ENCODE assay signal across 26 mouse cellular contexts in genomic region chr9:96797311-96797710, GRCm38 (mm10). TPM values are rescaled to one million over a fixed set of nuclear protein-coding genes. Genes with fewer than 3 reads are reported as not detected.
DNase-seq lines count a peak whose midpoint lies in the region; ATAC-seq and TF ChIP-seq lines count a peak whose summit lies in the region.
"Had no signal": no experiment of that assay in that cellular context is flagged by ENCODE, and none has a peak within 500 bp of the region (broad histone marks: within the 10 kb centered on the region; RNA-seq: fewer than 3 reads in every experiment).

No protein-coding gene starts in this region.

- no peaks in the 10 kb centered on the region for H3K4me1 ChIP-seq in intestine, postnatal 0 days (replicated peaks; ENCODE audit: control insufficient read depth, insufficient read depth, low read length)
- peaks cover 6% of the 10 kb centered on the region; the same call in 1 of the 2 replicates for H3K4me1 ChIP-seq in intestine, embryonic 16.5 days (ENCODE audit: control insufficient read depth, insufficient read depth, low read length)
- no peaks in the 10 kb centered on the region for H3K4me1 ChIP-seq in midbrain, embryonic 11.5 days (ENCODE audit: control insufficient read depth, insufficient read depth, low read length)
- peaks cover 4% of the 10 kb centered on the region for H3K4me1 ChIP-seq in midbrain, embryonic 13.5 days (replicated peaks)

- peak; percentile 24 to 29 for DNase-seq in lung, adult 18-20 months
- DNase-seq in lung, postnatal 10 days, result no peak
- peak; percentile 21 for DNase-seq in midbrain, embryonic 11.5 days (ENCODE audit: low spot score, missing footprints)
- DNase-seq: adrenal gland, postnatal 10 days; adrenal gland, postnatal 36 days; B cell, adult 2 months; cerebellum, adult 18-20 months; cerebellum, adult 9-10 months; cerebellum, postnatal 14 days; gastrocnemius, postnatal 10 days; gastrocnemius, postnatal 36 days; heart, adult 18-20 months; heart, postnatal 14 days; heart, postnatal 4 days had no signal

- 42% methylated on average over 3 of the region's 3 CpGs for WGBS in intestine, postnatal 0 days
- WGBS in intestine, embryonic 16.5 days, result 81% methylated on average over 3 of the region's 3 CpGs
- 94% methylated on average over 3 of the region's 3 CpGs for WGBS in midbrain, embryonic 11.5 days
- WGBS in midbrain, embryonic 13.5 days, result over 99% methylated on average over 3 of the region's 3 CpGs

- TF ChIP-seq CTCF in intestine, postnatal 0 days (IDR thresholded peaks at IDR 0.05; ENCODE audit: low read depth), result no peak

- no peaks in the 10 kb centered on the region for H3K9me3 ChIP-seq in intestine, postnatal 0 days (ENCODE audit: control insufficient read depth)
- H3K9me3 ChIP-seq in intestine, embryonic 16.5 days (ENCODE audit: control insufficient read depth, low read length), result no peaks in the 10 kb centered on the region
- H3K9me3 ChIP-seq in midbrain, embryonic 11.5 days (ENCODE audit: control insufficient read depth, low read length), result no peaks in the 10 kb centered on the region
- H3K9me3 ChIP-seq in midbrain, embryonic 13.5 days, result no peaks in the 10 kb centered on the region
- H3K9me3 ChIP-seq: forebrain, embryonic 10.5 days; forebrain, embryonic 13.5 days; G1E; heart, embryonic 13.5 days had no signal

- H3K27ac ChIP-seq in intestine, postnatal 0 days (ENCODE audit: low read depth, low read length), result peak overlapping the region; percentile 21; the same call in 1 of the 2 replicates
- H3K27ac ChIP-seq in intestine, embryonic 16.5 days (ENCODE audit: low read length), result no peak overlapping the region
- no peak overlapping the region for H3K27ac ChIP-seq in midbrain, embryonic 11.5 days (ENCODE audit: low read depth, low read length)
- H3K27ac ChIP-seq in midbrain, embryonic 13.5 days, result no peak overlapping the region
- H3K27ac ChIP-seq: forebrain, embryonic 10.5 days; forebrain, embryonic 13.5 days; heart, embryonic 13.5 days; hindbrain, embryonic 14.5 days had no signal

- peak overlapping the region; percentile 27; the same call in 1 of the 2 replicates for H3K4me2 ChIP-seq in intestine, postnatal 0 days (replicated peaks; ENCODE audit: low read depth)
- H3K4me2 ChIP-seq in intestine, embryonic 16.5 days (ENCODE audit: low read depth, low read length), result no peak overlapping the region
- H3K4me2 ChIP-seq in midbrain, embryonic 11.5 days, result no peak overlapping the region
- no peak overlapping the region for H3K4me2 ChIP-seq in midbrain, embryonic 13.5 days (replicated peaks)
- H3K4me2 ChIP-seq: forebrain, embryonic 13.5 days; heart, embryonic 13.5 days; hindbrain, embryonic 14.5 days had no signal

- H3K27me3 ChIP-seq in intestine, postnatal 0 days (replicated peaks; ENCODE audit: control insufficient read depth, insufficient read depth, low read length), result no peaks in the 10 kb centered on the region
- H3K27me3 ChIP-seq in intestine, embryonic 16.5 days (replicated peaks; ENCODE audit: control insufficient read depth, insufficient read depth, low read length), result no peaks in the 10 kb centered on the region
- no peaks in the 10 kb centered on the region for H3K27me3 ChIP-seq in midbrain, embryonic 11.5 days (ENCODE audit: control insufficient read depth, insufficient read depth, low read length)
- no peaks in the 10 kb centered on the region for H3K27me3 ChIP-seq in midbrain, embryonic 13.5 days
- H3K27me3 ChIP-seq: CH12.LX; forebrain, embryonic 13.5 days; heart, embryonic 13.5 days; Patski had no signal

- H3K9ac ChIP-seq in intestine, postnatal 0 days (ENCODE audit: low read depth, low read length), result no peak overlapping the region
- no peak overlapping the region for H3K9ac ChIP-seq in intestine, embryonic 16.5 days (ENCODE audit: low read depth, low read length)
- no peak overlapping the region for H3K9ac ChIP-seq in midbrain, embryonic 11.5 days (ENCODE audit: low read length)
- no peak overlapping the region for H3K9ac ChIP-seq in midbrain, embryonic 13.5 days (replicated peaks)
- H3K9ac ChIP-seq: forebrain, embryonic 13.5 days; heart, embryonic 13.5 days; hindbrain, embryonic 14.5 days had no signal

- no peak overlapping the region for H3K4me3 ChIP-seq in intestine, postnatal 0 days (ENCODE audit: low read depth, low read length)
- H3K4me3 ChIP-seq in intestine, embryonic 16.5 days (ENCODE audit: low read length), result no peak overlapping the region
- no peak overlapping the region for H3K4me3 ChIP-seq in midbrain, embryonic 11.5 days (ENCODE audit: low read depth, low read length)
- H3K4me3 ChIP-seq in midbrain, embryonic 13.5 days (replicated peaks), result no peak overlapping the region
- H3K4me3 ChIP-seq: forebrain, embryonic 10.5 days; forebrain, embryonic 13.5 days; heart, embryonic 13.5 days had no signal

- peak; percentile 36; the same call in 1 of the 2 replicates for ATAC-seq in intestine, postnatal 0 days
- no peak for ATAC-seq in intestine, embryonic 16.5 days
- ATAC-seq in midbrain, embryonic 11.5 days (ENCODE audit: low FRiP score), result no peak
- ATAC-seq in midbrain, embryonic 13.5 days, result no peak
- no peak for ATAC-seq in granulocyte monocyte progenitor cell, adult 5-6 weeks (replicated peaks; ENCODE audit: poor library complexity, severe bottlenecking)
- ATAC-seq: forebrain, embryonic 13.5 days; forebrain, embryonic 16.5 days; Patski had no signal

- H3K36me3 ChIP-seq in intestine, postnatal 0 days (ENCODE audit: control insufficient read depth, insufficient read depth), result no peaks in the 10 kb centered on the region
- H3K36me3 ChIP-seq in intestine, embryonic 16.5 days (ENCODE audit: control insufficient read depth, insufficient read depth, low read length), result no peaks in the 10 kb centered on the region
- H3K36me3 ChIP-seq in midbrain, embryonic 11.5 days (ENCODE audit: control insufficient read depth, insufficient read depth, low read length), result no peaks in the 10 kb centered on the region
- no peaks in the 10 kb centered on the region for H3K36me3 ChIP-seq in midbrain, embryonic 13.5 days
- H3K36me3 ChIP-seq: forebrain, embryonic 10.5 days; G1E; heart, embryonic 13.5 days had no signal

RNA-seq across cellular contexts. Expression of gene Zbtb38, which starts 44.7 kb away (rescaled TPM):
- polyA plus RNA-seq in intestine, postnatal 0 days (2015; fragmentation: Nextera tagmentation; extraction: Ambion mirVana), result 18.5 and 20.8 TPM in 2 replicates
- 20.3 and 20.6 TPM in 2 replicates for polyA plus RNA-seq in intestine, embryonic 16.5 days (2015; fragmentation: Nextera tagmentation; extraction: Ambion mirVana)
- polyA plus RNA-seq in midbrain, embryonic 11.5 days (2014; fragmentation: Nextera tagmentation; extraction: Ambion mirVana), result 11.3 and 11.9 TPM in 2 replicates
- polyA plus RNA-seq in midbrain, embryonic 13.5 days (2015; fragmentation: Nextera tagmentation; extraction: Ambion mirVana), result 38.0 and 41.1 TPM in 2 replicates
- 15.9 and 19.1 TPM in 2 replicates for total RNA-seq in granulocyte monocyte progenitor cell, adult 5-6 weeks (2014; fragmentation: Nextera tagmentation)
- total RNA-seq in granulocyte monocyte progenitor cell, adult 5-6 weeks (2017), result 28.0 and 29.0 TPM in 2 replicates
